Mouse (Mus musculus): ENCODE measurements around the gene Dlx1.

DNA sequence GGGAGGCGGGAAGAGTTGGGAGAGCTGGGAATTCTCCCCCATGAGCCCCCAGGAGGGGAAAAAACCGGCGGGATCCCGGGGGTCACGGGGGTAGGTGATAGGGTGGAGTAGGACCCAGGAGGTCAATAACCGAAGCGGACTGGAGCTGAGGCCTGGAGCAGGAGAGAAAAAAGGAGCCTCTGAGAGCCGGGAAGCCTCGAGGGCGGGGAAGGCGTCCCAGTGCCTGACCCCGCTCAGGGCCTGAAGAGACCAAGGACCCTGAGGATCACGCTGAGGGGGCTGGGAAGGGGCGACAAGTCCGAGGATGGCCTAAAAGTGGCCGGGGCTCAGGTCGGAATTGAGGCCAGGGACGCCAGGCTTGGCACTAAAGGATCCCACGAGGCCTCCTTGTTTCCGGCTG lies 16.0 kb downstream of the Dlx1 start:
- TF ChIP-seq EP300 (optimal IDR thresholded peaks at IDR 0.05) = no peak
- no peak for TF ChIP-seq CTCF (IDR thresholded peaks at IDR 0.05; ENCODE audit: low read depth)

All from stomach, postnatal 0 days (tissue).